Mouse (Mus musculus): ENCODE measurements around the gene Lgr4. TPM values are rescaled to one million over a fixed set of nuclear protein-coding genes. Genes with fewer than 3 reads are reported as not detected.

Gene Lgr4
- total and polyA plus RNA-seq, 3 experiments: 4.3 to 4.5 TPM; not detected in 1

GRCm38 (mm10) chr2:110017087-110017486 is 99.6 kb downstream of the Lgr4 start:
- Histone ChIP-seq H3K36me3 (ENCODE audit: control insufficient read depth in 1 of 2, insufficient read depth in 2 of 2, low read length in 2 of 2) (peaks cover 0 to 27% of the 10 kb centered on the region in 2 experiments; a peak in 2 of 4 replicates), H3K9me3 (replicated peaks; ENCODE audit: insufficient read depth, low read length) (no peaks in the 10 kb centered on the region), H3K4me3 (ENCODE audit: control insufficient read depth in 1 of 2, insufficient read depth in 1 of 2, low read depth in 2 of 2, low read length in 2 of 2) (peak overlapping the region; percentile 73 to 93)

GRCm38 (mm10) chr2:110017616-110018505 is 100.4 kb downstream of the Lgr4 start, which contains the start of gene Ccdc34:
Gene Ccdc34, plus strand, starts transcription at chr2:110017817.
- Histone ChIP-seq H3K27me3 (ENCODE audit: control insufficient read depth in 1 of 2, insufficient read depth in 2 of 2, low read length in 2 of 2) (no peaks in the 10 kb centered on the region), H3K9me3 (replicated peaks; ENCODE audit: insufficient read depth, low read length) (no peaks in the 10 kb centered on the region), H3K27ac (ENCODE audit: control insufficient read depth, low read depth, low read length) (peak within 1 kb of the TSS; percentile 49), H3K4me1 (ENCODE audit: control insufficient read depth in 1 of 2, insufficient read depth in 2 of 2, low read length in 2 of 2) (peaks cover 6 to 12% of the 10 kb centered on the region in 2 experiments), H3K4me3 (ENCODE audit: control insufficient read depth in 1 of 2, insufficient read depth in 1 of 2, low read depth in 2 of 2, low read length in 2 of 2) (peak within 1 kb of the TSS; percentile 82 to 93), H3K79me2 (ENCODE audit: control insufficient read depth, insufficient read depth, low read length, poor library complexity) (peaks cover 9% of the 10 kb centered on the region), H3K36me3 (ENCODE audit: control insufficient read depth in 1 of 2, insufficient read depth in 2 of 2, low read length in 2 of 2) (peaks cover 0 to 27% of the 10 kb centered on the region in 2 experiments; a peak in 2 of 4 replicates), H3K9ac (ENCODE audit: control insufficient read depth, low read depth, low read length, poor library complexity, severe bottlenecking) (peak within 1 kb of the TSS; percentile 87)
- peak; percentile 95 for DNase-seq (ENCODE audit: low read depth, low spot score)
- TF ChIP-seq ZNF384 (IDR thresholded peaks at IDR 0.05; ENCODE audit: low read depth, low read length): no peak
- peak; percentile 79 for TF ChIP-seq MXI1 (IDR thresholded peaks at IDR 0.05; ENCODE audit: low read depth, low read length)
- TF ChIP-seq E2F4 (IDR thresholded peaks at IDR 0.05; ENCODE audit: borderline replicate concordance, low read depth, low read length): peak; percentile 80; the same call in 1 of the 2 replicates
- TF ChIP-seq JUND (IDR thresholded peaks at IDR 0.05; ENCODE audit: low read depth, low read length): no peak
- TF ChIP-seq NELFE (IDR thresholded peaks at IDR 0.05; ENCODE audit: low read depth, low read length): peak; percentile 82
- no peak; the same call in 1 of the 2 replicates for TF ChIP-seq POLR2AphosphoS2 (IDR thresholded peaks at IDR 0.05; ENCODE audit: low read length)
- peak; percentile 56; the same call in 1 of the 2 replicates for TF ChIP-seq KAT2A (conservative IDR thresholded peaks at IDR 0.05; ENCODE audit: low read depth, low read length)
- peak; percentile 48; the same call in 1 of the 2 replicates for TF ChIP-seq TCF12 (IDR thresholded peaks at IDR 0.05; ENCODE audit: low read depth, low read length)
- TF ChIP-seq HCFC1 (IDR thresholded peaks at IDR 0.05; ENCODE audit: low read depth, low read length): peak; percentile 83
- TF ChIP-seq POLR2A (IDR thresholded peaks at IDR 0.05; ENCODE audit: control insufficient read depth in 1 of 2, insufficient read depth in 1 of 2, low read depth in 1 of 2, low read length in 2 of 2, poor library complexity in 1 of 2): peak; percentile 79 to 93; a peak in 3 of 4 replicates
- TF ChIP-seq MAX (IDR thresholded peaks at IDR 0.05; ENCODE audit: low read length): no peak; the same call in 1 of the 2 replicates
- TF ChIP-seq ZMIZ1 (IDR thresholded peaks at IDR 0.05; ENCODE audit: low read depth, low read length): peak; percentile 74
- no peak for TF ChIP-seq POLR2AphosphoS5 (IDR thresholded peaks at IDR 0.05; ENCODE audit: borderline replicate concordance, low read depth, low read length)
- 0 out of 2 replicates have a peak, but pooled peaks have one; percentile 17 for TF ChIP-seq MYB (IDR thresholded peaks at IDR 0.05; ENCODE audit: low read depth, low read length)
- no peak for TF ChIP-seq USF1 (IDR thresholded peaks at IDR 0.05; ENCODE audit: low read depth, low read length)
- peak; percentile 81 for TF ChIP-seq ELF1 (IDR thresholded peaks at IDR 0.05; ENCODE audit: low read depth, low read length)
- no peak for TF ChIP-seq CHD1 (IDR thresholded peaks at IDR 0.05; ENCODE audit: low read depth, low read length)
- TF ChIP-seq BHLHE40 (IDR thresholded peaks at IDR 0.05; ENCODE audit: borderline replicate concordance, low read depth, low read length): no peak
- TF ChIP-seq SIN3A (IDR thresholded peaks at IDR 0.05; ENCODE audit: low read length): peak; percentile 98

More at GRCm38 (mm10) chr2:110017087-110017486, 99.6 kb downstream of the Lgr4 start:
- H3K4me1 ChIP-seq (ENCODE audit: control insufficient read depth in 1 of 2, insufficient read depth in 2 of 2, low read length in 2 of 2): peaks cover 6 to 12% of the 10 kb centered on the region in 2 experiments
- DNase-seq (ENCODE audit: low read depth, low spot score): no peak
- H3K27ac ChIP-seq (ENCODE audit: control insufficient read depth, low read depth, low read length): no peak overlapping the region
- TF ChIP-seq TAL1 (IDR thresholded peaks at IDR 0.05; ENCODE audit: low read length): no peak
- no peak for TF ChIP-seq POLR2AphosphoS5 (IDR thresholded peaks at IDR 0.05; ENCODE audit: borderline replicate concordance, low read depth, low read length)
- TF ChIP-seq TBP (IDR thresholded peaks at IDR 0.05; ENCODE audit: low read depth, low read length): no peak
- no peak for TF ChIP-seq USF2 (IDR thresholded peaks at IDR 0.05; ENCODE audit: borderline replicate concordance in 1 of 2, insufficient read depth in 1 of 2, low read depth in 1 of 2, low read length in 2 of 2)
- TF ChIP-seq RCOR1 (IDR thresholded peaks at IDR 0.05; ENCODE audit: low read depth, low read length): no peak
- no peak for TF ChIP-seq CHD2 (IDR thresholded peaks at IDR 0.05; ENCODE audit: low read length)
- TF ChIP-seq E2F4 (IDR thresholded peaks at IDR 0.05; ENCODE audit: borderline replicate concordance, low read depth, low read length): no peak
- TF ChIP-seq NELFE (IDR thresholded peaks at IDR 0.05; ENCODE audit: low read depth, low read length): no peak
- TF ChIP-seq KAT2A (conservative IDR thresholded peaks at IDR 0.05; ENCODE audit: low read depth, low read length): no peak
- no peak for TF ChIP-seq EP300 (IDR thresholded peaks at IDR 0.05; ENCODE audit: low read depth in 1 of 2, low read length in 2 of 2)
- TF ChIP-seq TCF12 (IDR thresholded peaks at IDR 0.05; ENCODE audit: low read depth, low read length): no peak
- no peak for TF ChIP-seq SIN3A (IDR thresholded peaks at IDR 0.05; ENCODE audit: low read length)
- no peak for TF ChIP-seq ZMIZ1 (IDR thresholded peaks at IDR 0.05; ENCODE audit: low read depth, low read length)
- TF ChIP-seq CTCF (IDR thresholded peaks at IDR 0.05 in 2 of 3, conservative IDR thresholded peaks at IDR 0.05 in 1 of 3; ENCODE audit: control insufficient read depth in 1 of 3, insufficient read depth in 1 of 3, low read depth in 2 of 3, low read length in 3 of 3, poor library complexity in 1 of 3, severe bottlenecking in 1 of 3): no peak
- TF ChIP-seq UBTF (IDR thresholded peaks at IDR 0.05; ENCODE audit: borderline replicate concordance, insufficient read depth, low read depth, low read length): no peak
- no peak for TF ChIP-seq POLR2A (IDR thresholded peaks at IDR 0.05; ENCODE audit: control insufficient read depth in 1 of 2, insufficient read depth in 1 of 2, low read depth in 1 of 2, low read length in 2 of 2, poor library complexity in 1 of 2)
- peaks cover 9% of the 10 kb centered on the region for H3K79me2 ChIP-seq (ENCODE audit: control insufficient read depth, insufficient read depth, low read length, poor library complexity)
- peak overlapping the region; percentile 73 for H3K9ac ChIP-seq (ENCODE audit: control insufficient read depth, low read depth, low read length, poor library complexity, severe bottlenecking)
- H3K27me3 ChIP-seq (ENCODE audit: control insufficient read depth in 1 of 2, insufficient read depth in 2 of 2, low read length in 2 of 2): no peaks in the 10 kb centered on the region

Data from MEL (cell line).